Mouse (Mus musculus) CH12.LX (cell line): Measurements from ENCODE around the gene Ldha.

ENCODE experiments used
- BHLHE40 ChIP-seq: IDR thresholded peaks from 2 replicates; pipeline ENCODE4 v1.6.1; 2011; ENCODE audit warnings: mild to moderate bottlenecking, low read depth, low read length, improper control_type of control experiment
- CTCF ChIP-seq, 2 experiments: IDR thresholded peaks in 1 of 2; conservative IDR thresholded peaks in 1 of 2; 2 replicates each; pipeline ENCODE4 v1.5.1; 2011 to 2012; ENCODE audit warnings: low read depth in 2 of 2, low read length in 2 of 2, improper control_type of control experiment in 1 of 2, inconsistent platforms in 1 of 2, mild to moderate bottlenecking in 1 of 2, moderate library complexity in 1 of 2
- EP300 ChIP-seq: IDR thresholded peaks from 2 replicates; pipeline ENCODE4 v1.6.1; 2011; ENCODE audit warnings: low read length, improper control_type of control experiment
- IRF4 ChIP-seq: IDR thresholded peaks from 2 replicates; pipeline ENCODE4 v1.6.1; 2014; ENCODE audit warnings: low read depth, mild to moderate bottlenecking, inconsistent platforms, low read length, improper control_type of control experiment
- KAT2A ChIP-seq: IDR thresholded peaks from 2 replicates; pipeline ENCODE4 v1.6.1; 2012; ENCODE audit warnings: low read length, improper control_type of control experiment, inconsistent platforms; ENCODE audit not compliant: insufficient replicate concordance
- MAFK ChIP-seq: IDR thresholded peaks from 2 replicates; pipeline ENCODE4 v1.6.1; 2011; ENCODE audit warnings: low read length, improper control_type of control experiment; ENCODE audit not compliant: insufficient replicate concordance
- MAZ ChIP-seq: IDR thresholded peaks from 2 replicates; pipeline ENCODE4 v1.6.1; 2012; ENCODE audit warnings: low read depth, mild to moderate bottlenecking, inconsistent platforms, low read length, improper control_type of control experiment, moderate library complexity
- NRF1 ChIP-seq: IDR thresholded peaks from 2 replicates; pipeline ENCODE4 v1.6.1; 2014; ENCODE audit warnings: low read depth, mild to moderate bottlenecking, inconsistent platforms, low read length, improper control_type of control experiment, moderate library complexity
- RAD21 ChIP-seq: IDR thresholded peaks from 2 replicates; pipeline ENCODE4 v1.6.1; 2011; ENCODE audit warnings: low read depth, mild to moderate bottlenecking, low read length, improper control_type of control experiment, moderate library complexity
- UBTF ChIP-seq: IDR thresholded peaks from 2 replicates; pipeline ENCODE4 v1.6.1; 2012; ENCODE audit warnings: low read depth, mild to moderate bottlenecking, inconsistent platforms, low read length, improper control_type of control experiment, moderate library complexity
- ZMIZ1 ChIP-seq: IDR thresholded peaks from 2 replicates; pipeline ENCODE4 v1.6.1; 2012; ENCODE audit warnings: low read depth, mild to moderate bottlenecking, inconsistent platforms, low read length, improper control_type of control experiment

- no peak for TF ChIP-seq CTCF (conservative IDR thresholded peaks at IDR 0.05 in 1 of 2, IDR thresholded peaks at IDR 0.05 in 1 of 2; ENCODE audit: low read depth in 2 of 2, low read length in 2 of 2)
- TF ChIP-seq RAD21: no peak
- peak; percentile 78 for TF ChIP-seq NRF1
- 0 out of 2 replicates have a peak, but pooled peaks have one; percentile 49 for TF ChIP-seq KAT2A
- TF ChIP-seq IRF4: peak; percentile 64
- peak; percentile 99 for TF ChIP-seq MAZ
- TF ChIP-seq UBTF: no peak
- TF ChIP-seq MAFK: no peak
- peak; percentile 98 for TF ChIP-seq ZMIZ1
- peak; percentile 83 for TF ChIP-seq BHLHE40
- no peak for TF ChIP-seq EP300
Measured at GRCm38 (mm10) chr7:46845211-46845977, 4.1 kb downstream of the Ldha start.
